Mouse (Mus musculus) embryonic facial prominence, embryonic 12.5 days (tissue): ENCODE measurements around the gene Gla. TPM values are rescaled to one million over a fixed set of nuclear protein-coding genes. Genes with fewer than 3 reads are reported as not detected.
A peak's percentile ranks its signal among the peaks of the same experiment; 100 is the strongest.

ENCODE experiments used
- ATAC-seq: fragments of 200-750 bp; cut with Nextera tagmentation; 2 replicates; pipeline ENCODE4 v1.8.0; 2017; ENCODE audit not compliant: insufficient number of reproducible peaks, insufficient read depth, low FRiP score, low TSS enrichment
- H3K27ac ChIP-seq: fragments of 300-500 bp; sonication (generic); 2 replicates; pipeline ENCODE4 v1.5.1; 2016; ENCODE audit warnings: mild to moderate bottlenecking
- H3K27me3 ChIP-seq: fragments of 300-500 bp; sonication (generic); 2 replicates; pipeline ENCODE4 v1.6.1; 2016; ENCODE audit warnings: mild to moderate bottlenecking, moderate library complexity
- H3K36me3 ChIP-seq: fragments of 300-500 bp; sonication (generic); 2 replicates; pipeline ENCODE4 v1.6.1; 2016; ENCODE audit warnings: mild to moderate bottlenecking
- H3K4me1 ChIP-seq: fragments of 300-500 bp; sonication (generic); 2 replicates; pipeline ENCODE4 v1.6.1; 2016
- H3K4me2 ChIP-seq: fragments of 300-500 bp; sonication (generic); replicated peaks from 2 replicates; pipeline ENCODE4 v1.6.1; 2016; ENCODE audit warnings: mild to moderate bottlenecking, moderate library complexity
- H3K4me3 ChIP-seq: fragments of 300-500 bp; sonication (generic); 2 replicates; pipeline ENCODE4 v1.5.1; 2016; ENCODE audit warnings: mild to moderate bottlenecking
- H3K9ac ChIP-seq: fragments of 300-500 bp; sonication (generic); 2 replicates; pipeline ENCODE4 v1.6.1; 2016; ENCODE audit warnings: mild to moderate bottlenecking, moderate library complexity
- H3K9me3 ChIP-seq: fragments of 300-500 bp; sonication (generic); 2 replicates; pipeline ENCODE4 v1.6.1; 2016; ENCODE audit warnings: mild to moderate bottlenecking, moderate library complexity
- WGBS: fragments of 180-500 bp; shearing (Covaris S2); methylation state at CpG from one replicate; pipeline ENCODE4 v1.1.7; 2016; 5-methylcytosine and 5-hydroxymethylcytosine counted together
- polyA plus RNA-seq: library from polyadenylated mRNA; unstranded; fragments of >200 nt; fragmentation: Nextera tagmentation; extraction: Ambion mirVana; gene quantifications from 2 replicates; pipeline ENCODE4 v1.2.1, GENCODE M21; 2016

Gene Gla
- polyA plus RNA-seq: 4.7 and 4.8 TPM in 2 replicates

GRCm38 (mm10) chrX:134600659-134601379 is at the start of gene Gla, which contains the start of gene Hnrnph2:
Gla (minus strand) TSS chrX:134601125.
Hnrnph2 (plus strand) TSS chrX:134601179.
- H3K27ac ChIP-seq: peak within 1 kb of the TSS; percentile 93
- no peaks in the 10 kb centered on the region for H3K36me3 ChIP-seq
- H3K4me2 ChIP-seq: peak within 1 kb of the TSS; percentile 53
- H3K4me3 ChIP-seq: peak within 1 kb of the TSS; percentile 52
- 20% methylated on average over 33 of the region's 33 CpGs for WGBS
- ATAC-seq: peak; percentile 98
- peak within 1 kb of the TSS; percentile 64 for H3K9ac ChIP-seq
- H3K9me3 ChIP-seq: no peaks in the 10 kb centered on the region
- H3K27me3 ChIP-seq: 0 out of 2 replicates have a peak, but pooled peaks cover 3% of the 10 kb centered on the region
- H3K4me1 ChIP-seq: no peaks in the 10 kb centered on the region

DNA sequence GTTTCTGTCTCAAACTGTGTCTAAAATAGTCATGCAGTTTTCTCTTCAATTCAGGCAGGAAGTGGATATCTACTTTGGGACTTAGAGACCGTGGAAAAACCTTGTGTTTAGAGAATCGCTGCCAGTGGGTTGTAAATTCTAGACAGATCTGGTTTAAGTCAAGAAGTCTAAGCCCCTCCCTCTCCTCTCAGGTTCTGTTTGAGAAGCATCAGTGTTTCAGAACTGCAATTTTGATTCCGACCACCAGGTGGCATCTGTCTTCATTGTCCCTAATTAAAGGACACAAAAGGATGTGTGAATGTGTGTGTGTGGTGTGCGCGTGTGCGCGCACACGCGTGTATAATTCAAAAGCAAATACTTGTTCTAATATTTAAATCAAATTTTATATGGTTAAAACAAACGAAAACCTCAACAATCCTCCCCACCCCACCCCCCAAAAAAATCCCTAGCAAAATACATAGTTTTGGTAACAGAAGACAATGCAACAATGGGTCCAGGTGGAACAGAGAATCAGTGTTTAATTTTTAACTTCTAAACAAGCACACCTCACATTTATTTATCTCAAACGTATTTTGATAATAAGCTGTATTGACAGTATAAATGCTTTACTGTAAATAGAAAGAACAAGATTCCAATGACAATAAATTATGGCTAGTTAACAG is 47.2 kb upstream of the Gla start:
- 20% methylated on average over 11 of the region's 11 CpGs for WGBS
- no peak overlapping the region for H3K4me2 ChIP-seq
- H3K27ac ChIP-seq: no peak overlapping the region
- no peaks in the 10 kb centered on the region for H3K27me3 ChIP-seq
- H3K4me1 ChIP-seq: no peaks in the 10 kb centered on the region
- H3K36me3 ChIP-seq: no peaks in the 10 kb centered on the region
- H3K9ac ChIP-seq: no peak overlapping the region
- ATAC-seq: no peak
- no peaks in the 10 kb centered on the region for H3K9me3 ChIP-seq
- H3K4me3 ChIP-seq: no peak overlapping the region

GRCm38 (mm10) chrX:134647421-134647820 is 46.5 kb upstream of the Gla start:
- H3K27ac ChIP-seq: no peak overlapping the region
- no peak overlapping the region for H3K4me2 ChIP-seq
- no peaks in the 10 kb centered on the region for H3K27me3 ChIP-seq
- no peak overlapping the region for H3K9ac ChIP-seq
- no peak overlapping the region for H3K4me3 ChIP-seq
- no peaks in the 10 kb centered on the region for H3K4me1 ChIP-seq
- H3K9me3 ChIP-seq: no peaks in the 10 kb centered on the region
- WGBS: 62% methylated on average over 8 of the region's 8 CpGs
- ATAC-seq: no peak
- H3K36me3 ChIP-seq: no peaks in the 10 kb centered on the region

- H3K4me2 ChIP-seq: no peak overlapping the region
- no peaks in the 10 kb centered on the region for H3K9me3 ChIP-seq
- no peaks in the 10 kb centered on the region for H3K36me3 ChIP-seq
- no peaks in the 10 kb centered on the region for H3K4me1 ChIP-seq
- no peak overlapping the region for H3K27ac ChIP-seq
- 78% methylated on average over 1 of the region's 1 CpGs for WGBS
- no peak overlapping the region for H3K9ac ChIP-seq
- no peak for ATAC-seq
- H3K4me3 ChIP-seq: no peak overlapping the region
- no peaks in the 10 kb centered on the region for H3K27me3 ChIP-seq
These were observed 45.4 kb upstream of the Gla start for GRCm38 (mm10) chrX:134646338-134646737.

GRCm38 (mm10) chrX:134641000-134641760 is 40.3 kb upstream of the Gla start:
- Histone ChIP-seq H3K27ac (no peak overlapping the region), H3K4me3 (no peak overlapping the region), H3K36me3 (no peaks in the 10 kb centered on the region), H3K9ac (no peak overlapping the region), H3K4me2 (no peak overlapping the region), H3K9me3 (no peaks in the 10 kb centered on the region), H3K4me1 (no peaks in the 10 kb centered on the region), H3K27me3 (no peaks in the 10 kb centered on the region)
- ATAC-seq: no peak
- WGBS: 61% methylated on average over 10 of the region's 10 CpGs

DNA sequence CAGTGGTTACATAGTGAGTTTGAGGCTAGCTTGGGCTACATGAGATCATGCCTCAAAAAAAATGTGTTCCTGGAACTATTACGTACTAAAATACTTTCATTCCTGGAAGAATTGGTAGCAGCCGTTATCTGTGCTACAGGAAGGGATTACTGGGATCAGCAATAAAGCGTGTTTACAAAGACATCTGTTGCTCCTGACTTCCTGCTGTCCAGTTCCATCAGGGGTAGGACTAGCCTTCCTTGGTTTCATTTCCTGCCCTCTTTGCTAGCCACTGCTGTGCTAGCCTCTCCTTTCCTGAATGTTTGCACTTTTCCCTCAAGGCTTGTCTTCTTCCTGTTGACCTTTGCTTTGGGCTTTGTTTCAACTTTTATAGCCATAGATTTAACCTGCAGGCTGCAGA is 34.9 kb upstream of the Gla start:
- ATAC-seq: no peak
- Histone ChIP-seq H3K4me1 (no peaks in the 10 kb centered on the region), H3K36me3 (no peaks in the 10 kb centered on the region), H3K4me3 (no peak overlapping the region), H3K9ac (no peak overlapping the region), H3K27me3 (no peaks in the 10 kb centered on the region), H3K4me2 (no peak overlapping the region), H3K9me3 (no peaks in the 10 kb centered on the region), H3K27ac (no peak overlapping the region)
- WGBS: 49% methylated on average over 3 of the region's 3 CpGs

GRCm38 (mm10) chrX:134635111-134635510 is 34.2 kb upstream of the Gla start:
- H3K9ac ChIP-seq: no peak overlapping the region
- 45% methylated on average over 3 of the region's 3 CpGs for WGBS
- H3K4me3 ChIP-seq: no peak overlapping the region
- H3K9me3 ChIP-seq: no peaks in the 10 kb centered on the region
- no peak overlapping the region for H3K27ac ChIP-seq
- H3K4me1 ChIP-seq: no peaks in the 10 kb centered on the region
- no peak for ATAC-seq
- H3K36me3 ChIP-seq: no peaks in the 10 kb centered on the region
- no peaks in the 10 kb centered on the region for H3K27me3 ChIP-seq
- no peak overlapping the region for H3K4me2 ChIP-seq

- Histone ChIP-seq H3K36me3 (no peaks in the 10 kb centered on the region), H3K4me2 (no peak overlapping the region), H3K27me3 (no peaks in the 10 kb centered on the region), H3K9me3 (no peaks in the 10 kb centered on the region), H3K27ac (no peak overlapping the region), H3K4me1 (no peaks in the 10 kb centered on the region), H3K9ac (no peak overlapping the region), H3K4me3 (no peak overlapping the region)
- 90% methylated on average over 5 of the region's 5 CpGs for WGBS
- ATAC-seq: no peak
These were observed 31.8 kb upstream of the Gla start for GRCm38 (mm10) chrX:134632710-134633109.

DNA sequence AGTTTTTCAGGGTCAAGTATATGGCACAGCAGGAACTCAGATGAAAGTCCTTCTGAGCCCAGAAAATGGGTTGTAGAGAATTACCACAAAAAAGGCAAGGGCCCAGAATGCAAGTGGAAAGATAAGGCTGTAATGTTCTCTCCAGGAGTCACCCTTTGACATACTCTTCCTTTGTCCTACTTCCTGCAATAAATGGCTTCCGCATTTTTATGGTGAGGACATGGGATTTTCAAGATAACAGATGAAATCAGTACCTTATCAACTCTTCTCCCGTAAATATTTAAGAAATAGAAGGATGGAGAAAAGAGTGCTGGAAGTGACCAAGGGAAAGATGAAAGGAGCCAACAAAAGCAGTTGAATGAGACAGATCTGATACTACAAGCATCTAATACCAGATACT is 27.3 kb upstream of the Gla start:
- H3K4me1 ChIP-seq: no peaks in the 10 kb centered on the region
- H3K9me3 ChIP-seq: no peaks in the 10 kb centered on the region
- no peak overlapping the region for H3K9ac ChIP-seq
- 88% methylated on average over 2 of the region's 2 CpGs for WGBS
- no peaks in the 10 kb centered on the region for H3K27me3 ChIP-seq
- H3K27ac ChIP-seq: no peak overlapping the region
- H3K4me2 ChIP-seq: no peak overlapping the region
- no peak for ATAC-seq
- H3K36me3 ChIP-seq: no peaks in the 10 kb centered on the region
- H3K4me3 ChIP-seq: no peak overlapping the region

DNA sequence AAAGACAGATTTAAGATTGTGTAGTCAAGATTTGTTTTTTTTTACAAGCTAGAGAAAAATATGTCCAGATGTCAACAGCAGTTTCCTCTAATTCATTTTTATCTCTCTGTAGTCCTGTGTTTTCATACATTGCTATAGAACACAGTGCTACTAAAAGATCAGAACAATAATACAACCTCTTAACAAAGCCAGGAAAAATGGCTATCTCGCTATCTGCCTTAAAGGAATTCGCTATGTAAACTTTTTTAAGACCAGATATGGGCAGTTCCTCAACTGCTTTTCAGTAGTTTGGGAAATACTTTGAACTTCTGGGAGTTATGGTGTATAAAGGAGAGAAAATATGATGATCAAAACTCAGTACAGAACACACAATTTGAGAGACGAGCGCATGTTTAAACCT is 22.4 kb upstream of the Gla start:
- Histone ChIP-seq H3K4me3 (no peak overlapping the region), H3K9ac (no peak overlapping the region), H3K4me1 (no peaks in the 10 kb centered on the region), H3K36me3 (no peaks in the 10 kb centered on the region), H3K27me3 (no peaks in the 10 kb centered on the region), H3K4me2 (no peak overlapping the region), H3K9me3 (no peaks in the 10 kb centered on the region), H3K27ac (no peak overlapping the region)
- no peak for ATAC-seq
- WGBS: 84% methylated on average over 4 of the region's 4 CpGs

DNA sequence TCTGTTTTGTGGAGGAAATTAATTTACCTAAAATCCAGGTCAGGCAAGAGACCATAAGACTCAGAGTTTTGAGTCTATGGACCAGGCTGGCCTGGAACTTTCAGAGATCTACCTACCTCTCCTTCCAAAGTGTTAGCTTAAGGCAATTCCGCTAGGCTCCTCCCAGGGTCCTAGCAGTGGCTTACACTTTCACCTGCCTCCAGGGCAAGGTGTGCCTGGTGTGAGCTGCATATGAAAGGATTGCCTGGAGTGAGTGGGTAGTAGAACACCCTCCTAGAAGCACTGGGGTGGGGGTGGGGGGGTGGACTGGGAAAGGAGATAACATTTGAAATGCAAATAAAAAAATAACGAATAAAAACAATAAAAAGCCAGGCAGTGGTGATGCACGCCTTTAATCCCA is 20.8 kb upstream of the Gla start:
- WGBS: 79% methylated on average over 3 of the region's 3 CpGs
- Histone ChIP-seq H3K9me3 (no peaks in the 10 kb centered on the region), H3K27me3 (no peaks in the 10 kb centered on the region), H3K4me1 (no peaks in the 10 kb centered on the region), H3K4me2 (no peak overlapping the region), H3K27ac (no peak overlapping the region), H3K9ac (no peak overlapping the region), H3K4me3 (no peak overlapping the region), H3K36me3 (no peaks in the 10 kb centered on the region)
- no peak for ATAC-seq
